Mouse (Mus musculus): ENCODE results near the gene Rpusd1. TPM values are rescaled to one million over a fixed set of nuclear protein-coding genes. Genes with fewer than 3 reads are reported as not detected.

Gene Rpusd1
- total RNA-seq, 1 experiment from 2014 or later: 3.9 TPM

DNA sequence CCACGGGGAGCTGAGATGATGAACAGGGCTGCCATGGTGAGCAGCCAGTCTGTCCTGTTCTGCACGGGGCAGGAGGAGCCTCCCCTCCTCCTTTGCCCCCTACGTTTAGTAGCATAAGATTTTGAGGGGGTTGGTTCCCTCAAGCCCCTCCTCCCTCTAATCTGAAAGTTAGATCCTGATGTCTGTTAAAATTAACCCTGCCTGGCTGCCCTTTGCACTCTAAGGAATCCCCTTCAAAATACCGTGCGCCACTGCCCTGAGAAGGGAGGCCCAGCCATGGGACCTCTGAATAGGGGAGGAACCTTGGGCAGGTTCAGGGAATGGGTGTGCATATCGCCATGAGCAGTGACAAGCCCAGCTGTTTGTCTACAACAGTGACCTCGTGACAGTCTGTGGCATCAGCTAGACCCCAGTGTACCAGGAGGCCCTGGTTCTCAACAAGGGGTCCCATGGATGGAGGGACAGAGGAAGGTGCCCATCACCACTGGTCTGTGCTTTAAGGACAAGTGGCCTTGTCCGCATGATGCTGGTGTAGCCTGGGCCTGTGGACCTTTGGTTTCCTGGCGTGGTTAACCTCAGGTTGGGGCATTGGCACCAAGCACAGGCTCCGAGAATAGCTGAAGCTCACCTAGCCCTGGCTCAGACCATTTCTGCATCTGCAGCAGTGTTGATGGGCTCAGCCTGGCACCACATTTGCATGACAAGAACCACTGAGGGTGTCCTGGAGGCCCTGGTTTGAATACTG is 48.0 kb downstream of the Rpusd1 start:
- no peak for ATAC-seq (replicated peaks; ENCODE audit: low read depth, poor library complexity, severe bottlenecking)

DNA sequence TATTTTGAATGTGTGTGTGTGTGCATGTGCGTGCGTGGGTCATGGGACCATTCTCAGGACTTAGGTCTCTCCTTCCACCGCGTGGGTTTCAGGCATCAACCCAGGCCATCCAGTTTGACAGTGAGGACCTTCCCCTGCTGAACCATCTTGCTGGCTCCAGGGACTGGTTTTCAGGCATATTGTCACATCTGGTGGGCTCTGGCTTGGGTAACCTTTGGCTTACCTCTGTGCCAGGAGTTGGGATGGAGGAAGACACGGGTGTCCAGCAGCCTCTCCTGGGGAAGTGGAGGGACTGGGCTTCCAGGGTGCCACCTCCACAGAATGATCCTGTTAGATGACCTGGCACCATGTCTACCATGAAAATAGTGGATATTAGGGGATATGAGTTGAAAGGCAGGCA is 50.5 kb downstream of the Rpusd1 start:
- no peak for ATAC-seq (replicated peaks; ENCODE audit: low read depth, poor library complexity, severe bottlenecking)

Other genes with a start within 250 kb of the Rpusd1 start
- not detected in 2 replicates for gene Sstr5, start 230.4 kb upstream of the Rpusd1 start, total RNA-seq (2017)
- gene Sox8, start 157.0 kb upstream of the Rpusd1 start, total RNA-seq (2017): 0.23 TPM in 1 of 2 replicates, not detected in the other
- 9.0 and 11.7 TPM in 2 replicates for gene Lmf1, start 148.6 kb upstream of the Rpusd1 start, total RNA-seq (2017)
- gene Gng13, start 10.5 kb upstream of the Rpusd1 start, total RNA-seq (2017): not detected in 2 replicates
- 17.0 and 28.5 TPM in 2 replicates for gene Chtf18, start 251 bp upstream of the Rpusd1 start, total RNA-seq (2017)
- not detected in 2 replicates for gene Mslnl, start 8.4 kb downstream of the Rpusd1 start, total RNA-seq (2017)
- not detected in 2 replicates for gene Msln, start 26.7 kb downstream of the Rpusd1 start, total RNA-seq (2017)
- gene Narfl, start 46.1 kb downstream of the Rpusd1 start, total RNA-seq (2017): 8.7 and 32.7 TPM in 2 replicates
- 13.6 and 28.4 TPM in 2 replicates for gene Haghl, start 58.0 kb downstream of the Rpusd1 start, total RNA-seq (2017)
- not detected in 2 replicates for gene Ccdc78, start 58.9 kb downstream of the Rpusd1 start, total RNA-seq (2017)
- 47.9 and 51.1 TPM in 2 replicates for gene Fam173a, start 65.2 kb downstream of the Rpusd1 start, total RNA-seq (2017)
- 4.3 TPM in 1 of 2 replicates, not detected in the other for gene AC134908.4, start 68.0 kb downstream of the Rpusd1 start, total RNA-seq (2017)
- gene Metrn, start 69.5 kb downstream of the Rpusd1 start, total RNA-seq (2017): 26.7 and 27.8 TPM in 2 replicates
- gene Fbxl16, start 81.4 kb downstream of the Rpusd1 start, total RNA-seq (2017): 0.18 TPM in 1 of 2 replicates, not detected in the other
- 10.2 and 21.0 TPM in 2 replicates for gene Wdr24, start 96.0 kb downstream of the Rpusd1 start, total RNA-seq (2017)
- 15.4 and 21.7 TPM in 2 replicates for gene Jmjd8, start 101.2 kb downstream of the Rpusd1 start, total RNA-seq (2017)
- 60.4 and 84.7 TPM in 2 replicates for gene Stub1, start 105.7 kb downstream of the Rpusd1 start, total RNA-seq (2017)
- gene Rhbdl1, start 109.6 kb downstream of the Rpusd1 start, total RNA-seq (2017): 0.46 TPM in 1 of 2 replicates, not detected in the other
- gene Gm20683, start 114.1 kb downstream of the Rpusd1 start, total RNA-seq (2017): not detected in 2 replicates
- gene Rhot2, start 117.2 kb downstream of the Rpusd1 start, total RNA-seq (2017): 23.7 and 29.7 TPM in 2 replicates
- gene Wdr90, start 133.8 kb downstream of the Rpusd1 start, total RNA-seq (2017): 18.6 and 23.8 TPM in 2 replicates
- gene Mcrip2, start 141.1 kb downstream of the Rpusd1 start, total RNA-seq (2017): 22.3 and 24.0 TPM in 2 replicates
- gene Mettl26, start 147.4 kb downstream of the Rpusd1 start, total RNA-seq (2017): 13.9 and 15.9 TPM in 2 replicates
- gene Wfikkn1, start 153.2 kb downstream of the Rpusd1 start, total RNA-seq (2017): 0.78 and 1.0 TPM in 2 replicates
- 1.0 and 7.0 TPM in 2 replicates for gene Rab40c, start 192.1 kb downstream of the Rpusd1 start, total RNA-seq (2017)
- 50.4 and 62.4 TPM in 2 replicates for gene Pigq, start 217.3 kb downstream of the Rpusd1 start, total RNA-seq (2017)
- not detected in 2 replicates for gene Nhlrc4, start 217.3 kb downstream of the Rpusd1 start, total RNA-seq (2017)
- not detected in 2 replicates for gene A930017K11Rik, start 224.9 kb downstream of the Rpusd1 start, total RNA-seq (2017)

Data from common myeloid progenitor, adult 5-6 weeks (primary cell).